ENCODE assay signal across 11 mouse cellular contexts in the genomic region with DNA sequence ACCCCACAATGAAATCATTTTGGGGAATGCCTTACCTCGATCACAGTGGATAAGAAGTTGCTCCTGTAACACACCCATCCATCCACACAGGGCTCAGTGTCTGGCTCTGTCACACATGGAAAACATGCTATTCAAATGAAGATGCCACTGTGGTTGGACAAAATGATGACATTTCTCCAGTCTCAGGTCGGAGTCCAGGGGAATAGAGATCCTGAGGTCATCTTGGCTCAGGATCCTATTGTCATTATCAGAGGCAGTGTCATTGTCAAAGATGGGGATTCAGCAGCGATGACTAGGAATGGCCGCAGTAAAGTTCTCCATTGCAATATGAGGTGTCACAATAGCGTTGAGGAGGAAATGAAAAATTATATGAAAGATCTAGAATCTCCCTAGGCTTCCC. TPM values are rescaled to one million over a fixed set of nuclear protein-coding genes. Genes with fewer than 3 reads are reported as not detected.
"Had no signal": no experiment of that assay in that cellular context is flagged by ENCODE, and none has a peak within 500 bp of the region (broad histone marks: within the 10 kb centered on the region; RNA-seq: fewer than 3 reads in every experiment).

Slc22a27 (minus strand) TSS at position 101 of the 400 bp plus-strand sequence.

RNA-seq across cellular contexts. Expression of gene Slc22a27, which starts in this region (rescaled TPM):
- total RNA-seq: neutrophil, adult 5-6 weeks had no signal
- polyA plus RNA-seq: neural tube, embryonic 13.5 days; neural tube, embryonic 14.5 days; neural tube, embryonic 15.5 days; small intestine, adult 2 months; spleen, adult 2 months; stomach, embryonic 16.5 days; testis, adult 2 months; thymus, adult 2 months; thymus, postnatal 0 days; urinary bladder, adult 2 months had no signal
